Mouse (Mus musculus) natural killer cell, adult 2 months (primary cell): ENCODE measurements at regions not wholly inside any gene's neighbourhood (a gene's known extent, or its start where the extent isn't known, plus 50 kb on each side); places are given as distances from the start of the nearest gene placed in this dataset.

Experiments
- DNase-seq, 2 experiments: peaks; one replicate each; pipeline ENCODE4 v3.0.0; 2022; ENCODE audit warnings: low spot score in 2 of 2

DNA sequence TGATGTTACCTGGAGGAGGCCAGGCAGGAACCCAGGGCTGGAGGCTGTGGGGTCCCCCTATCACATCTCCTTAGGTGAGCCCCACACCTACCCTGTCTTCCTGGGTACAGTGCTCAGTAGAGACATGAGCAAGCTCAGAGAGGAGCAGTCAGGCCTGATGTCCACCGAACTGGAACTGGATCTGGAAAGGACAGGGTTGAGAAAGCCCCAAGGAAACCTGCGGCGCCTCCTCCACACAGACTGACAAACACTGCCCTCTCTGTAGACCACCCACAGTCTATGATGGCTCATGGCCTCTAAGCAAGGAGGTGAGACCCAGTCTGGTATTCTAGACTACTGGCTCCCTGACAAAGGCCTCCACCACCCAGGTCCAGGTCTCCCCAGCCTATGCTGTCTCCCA lies 52.9 kb upstream of the Zmiz1 start:
- DNase-seq, result no peak

DNA sequence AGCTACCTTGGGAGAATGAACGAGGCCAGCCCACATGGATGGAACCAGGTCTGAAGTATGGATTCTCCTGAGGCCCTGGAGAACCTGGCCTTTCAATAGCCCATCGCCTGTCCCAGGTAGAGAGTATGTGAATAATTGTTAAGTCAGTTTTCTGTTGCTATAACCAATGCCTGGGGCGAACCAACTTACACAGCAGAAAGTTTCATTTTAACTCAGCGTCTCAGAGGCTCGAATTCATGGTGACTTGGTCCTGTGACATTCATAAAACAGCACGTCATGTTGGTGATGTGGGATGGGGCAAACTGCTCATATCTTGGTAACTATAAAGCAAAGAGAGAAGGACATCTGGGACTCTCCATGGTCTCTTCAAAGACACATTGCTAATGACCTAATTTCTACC lies 52.4 kb upstream of the Zmiz1 start:
- DNase-seq, result no peak

DNA sequence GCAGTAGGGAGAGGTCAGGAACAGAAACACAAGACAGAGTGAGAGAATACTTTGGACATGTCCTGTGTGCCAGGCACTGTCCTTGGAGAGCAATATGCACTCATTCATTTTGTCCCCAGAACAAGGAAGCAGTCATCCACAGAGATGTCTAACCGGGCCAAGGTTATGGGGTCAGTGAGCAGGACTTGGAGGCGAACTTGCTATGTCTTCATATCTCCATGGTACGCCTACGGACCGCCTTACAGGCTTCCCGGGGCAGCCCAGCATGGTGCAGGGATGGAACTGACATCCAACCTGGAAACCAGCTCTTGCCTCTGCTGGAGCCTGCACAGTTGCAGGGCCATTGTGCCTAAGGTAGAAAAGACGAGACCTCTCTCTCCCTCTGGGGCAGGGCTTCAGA lies 51.9 kb upstream of the Zmiz1 start:
- no peak for DNase-seq
